Mouse (Mus musculus) ES-Bruce4 (cell line): ENCODE results near the gene Pdgfb.

Source experiments
- CTCF ChIP-seq: IDR thresholded peaks from one replicate; pipeline ENCODE4 v1.8.1; 2011; ENCODE audit warnings: low read depth, low read length
- EP300 ChIP-seq: IDR thresholded peaks from 2 replicates; pipeline ENCODE4 v1.6.1; 2011; ENCODE audit warnings: low read depth, low read length; ENCODE audit not compliant: insufficient read depth
- POLR2A ChIP-seq: IDR thresholded peaks from one replicate; pipeline ENCODE4 v1.8.1; 2011; ENCODE audit warnings: low read length; ENCODE audit not compliant: insufficient read depth

- TF ChIP-seq CTCF (no peak), EP300 (no peak), POLR2A (no peak)
Measured at GRCm38 (mm10) chr15:80026689-80027353, 12.0 kb upstream of the Pdgfb start.
